Mouse (Mus musculus): Measurements from ENCODE around the gene Ncor2. TPM values are rescaled to one million over a fixed set of nuclear protein-coding genes. Genes with fewer than 3 reads are reported as not detected.

The Ncor2 gene
- polyA plus RNA-seq, 1 experiment from 2014 or later = 31.6 TPM

GRCm38 (mm10) chr5:124992891-124993290 lies 186.1 kb downstream of the Ncor2 start:
- 78% methylated on average over 11 of the region's 11 CpGs for WGBS
- Histone ChIP-seq H3K27me3 (no peaks in the 10 kb centered on the region), H3K9me3 (no peaks in the 10 kb centered on the region), H3K27ac (replicated peaks) (no peak overlapping the region), H3K4me1 (peaks cover 3% of the 10 kb centered on the region; the same call in 1 of the 2 replicates), H3K36me3 (no peaks in the 10 kb centered on the region), H3K9ac (replicated peaks) (no peak overlapping the region), H3K4me2 (replicated peaks) (no peak overlapping the region), H3K4me3 (no peak overlapping the region)
- no peak for ATAC-seq (replicated peaks)

GRCm38 (mm10) chr5:124992323-124992722 lies 186.7 kb downstream of the Ncor2 start:
- H3K9me3 ChIP-seq = no peaks in the 10 kb centered on the region
- no peak overlapping the region for H3K4me3 ChIP-seq
- no peaks in the 10 kb centered on the region for H3K27me3 ChIP-seq
- no peak overlapping the region for H3K4me2 ChIP-seq (replicated peaks)
- H3K4me1 ChIP-seq = peaks cover 3% of the 10 kb centered on the region; the same call in 1 of the 2 replicates
- 89% methylated on average over 8 of the region's 8 CpGs for WGBS
- no peaks in the 10 kb centered on the region for H3K36me3 ChIP-seq
- H3K9ac ChIP-seq (replicated peaks) = no peak overlapping the region
- no peak overlapping the region for H3K27ac ChIP-seq (replicated peaks)
- no peak for ATAC-seq (replicated peaks)

- H3K4me2 ChIP-seq (replicated peaks) = no peak overlapping the region
- no peak overlapping the region for H3K9ac ChIP-seq (replicated peaks)
- H3K27ac ChIP-seq (replicated peaks) = no peak overlapping the region
- H3K4me3 ChIP-seq = no peak overlapping the region
- H3K9me3 ChIP-seq = no peaks in the 10 kb centered on the region
- H3K27me3 ChIP-seq = no peaks in the 10 kb centered on the region
- no peaks in the 10 kb centered on the region for H3K36me3 ChIP-seq
- no peak for ATAC-seq (replicated peaks)
- H3K4me1 ChIP-seq = no peaks in the 10 kb centered on the region
- 88% methylated on average over 2 of the region's 2 CpGs for WGBS
These were observed 189.3 kb downstream of the Ncor2 start for GRCm38 (mm10) chr5:124989724-124990123.

- Histone ChIP-seq H3K27ac (replicated peaks) (no peak overlapping the region), H3K4me1 (no peaks in the 10 kb centered on the region), H3K9me3 (0 out of 2 replicates have a peak, but pooled peaks cover 6% of the 10 kb centered on the region), H3K4me2 (replicated peaks) (no peak overlapping the region), H3K36me3 (no peaks in the 10 kb centered on the region), H3K9ac (replicated peaks) (no peak overlapping the region), H3K27me3 (no peaks in the 10 kb centered on the region), H3K4me3 (no peak overlapping the region)
- ATAC-seq (replicated peaks) = no peak
- WGBS = 94% methylated on average over 5 of the region's 5 CpGs
These were observed 192.4 kb downstream of the Ncor2 start for GRCm38 (mm10) chr5:124986656-124987055.

GRCm38 (mm10) chr5:124986222-124986621 lies 192.8 kb downstream of the Ncor2 start:
- Histone ChIP-seq H3K4me2 (replicated peaks) (no peak overlapping the region), H3K27me3 (no peaks in the 10 kb centered on the region), H3K4me3 (no peak overlapping the region), H3K9ac (replicated peaks) (no peak overlapping the region), H3K27ac (replicated peaks) (no peak overlapping the region), H3K9me3 (0 out of 2 replicates have a peak, but pooled peaks cover 6% of the 10 kb centered on the region), H3K36me3 (no peaks in the 10 kb centered on the region), H3K4me1 (no peaks in the 10 kb centered on the region)
- 84% methylated on average over 5 of the region's 5 CpGs for whole genome bisulfite sequencing
- ATAC-seq (replicated peaks) = no peak

GRCm38 (mm10) chr5:124969790-124970189 lies 209.2 kb downstream of the Ncor2 start:
- Histone ChIP-seq H3K4me3 (no peak overlapping the region), H3K27me3 (no peaks in the 10 kb centered on the region), H3K4me2 (replicated peaks) (no peak overlapping the region), H3K4me1 (0 out of 2 replicates have a peak, but pooled peaks cover 4% of the 10 kb centered on the region), H3K9ac (replicated peaks) (no peak overlapping the region), H3K27ac (replicated peaks) (no peak overlapping the region), H3K36me3 (no peaks in the 10 kb centered on the region), H3K9me3 (no peaks in the 10 kb centered on the region)
- no peak for ATAC-seq (replicated peaks)
- 42% methylated on average over 8 of the region's 8 CpGs for WGBS

Other genes with a start within 250 kb of the Ncor2 start
- gene Rflna, start 176.0 kb downstream of the Ncor2 start, polyA plus RNA-seq (2015; fragmentation: Nextera tagmentation; extraction: Ambion mirVana) = 2.5 and 2.8 TPM in 2 replicates
- gene Scarb1, start 161.9 kb upstream of the Ncor2 start, polyA plus RNA-seq (2015; fragmentation: Nextera tagmentation; extraction: Ambion mirVana) = 27.7 and 28.5 TPM in 2 replicates
- 0.55 TPM in 2 replicates for gene Gm10382, start 210.1 kb upstream of the Ncor2 start, polyA plus RNA-seq (2015; fragmentation: Nextera tagmentation; extraction: Ambion mirVana)
- gene Ubc, start 211.0 kb upstream of the Ncor2 start, polyA plus RNA-seq (2015; fragmentation: Nextera tagmentation; extraction: Ambion mirVana) = 1,235 and 1,278 TPM in 2 replicates

Data from forebrain, embryonic 15.5 days (tissue).